Mouse (Mus musculus) midbrain, embryonic 10.5 days (tissue): ENCODE measurements around the gene Fxyd3. TPM values are rescaled to one million over a fixed set of nuclear protein-coding genes. Genes with fewer than 3 reads are reported as not detected.

Source experiments
- DNase-seq: peaks from one replicate; pipeline ENCODE4 v3.0.0-alpha.2; 2017; ENCODE audit warnings: low spot score
- H3K27ac ChIP-seq: fragments of 300-500 bp; sonication (generic); replicated peaks from 2 replicates; pipeline ENCODE4 v1.5.1; 2016; ENCODE audit warnings: mild to moderate bottlenecking
- H3K27me3 ChIP-seq: fragments of 300-500 bp; sonication (generic); 2 replicates; pipeline ENCODE4 v1.6.1; 2016; ENCODE audit warnings: low read depth, mild to moderate bottlenecking; ENCODE audit not compliant: poor library complexity, severe bottlenecking
- H3K36me3 ChIP-seq: fragments of 300-500 bp; sonication (generic); 2 replicates; pipeline ENCODE4 v1.6.1; 2016; ENCODE audit warnings: mild to moderate bottlenecking, moderate library complexity
- H3K4me1 ChIP-seq: fragments of 300-500 bp; sonication (generic); 2 replicates; pipeline ENCODE4 v1.6.1; 2016
- H3K4me3 ChIP-seq: fragments of 300-500 bp; sonication (generic); 2 replicates; pipeline ENCODE4 v1.5.1; 2016; ENCODE audit warnings: mild to moderate bottlenecking, moderate library complexity
- H3K9me3 ChIP-seq: fragments of 300-500 bp; sonication (generic); replicated peaks from 2 replicates; pipeline ENCODE4 v1.6.1; 2016; ENCODE audit warnings: mild to moderate bottlenecking
- WGBS: fragments of 180-500 bp; shearing (Covaris S2); methylation state at CpG from one replicate; pipeline ENCODE4 v1.1.7; 2016; 5-methylcytosine and 5-hydroxymethylcytosine counted together
- polyA plus RNA-seq: library from polyadenylated mRNA; unstranded; fragments of >200 nt; fragmentation: Nextera tagmentation; extraction: Ambion mirVana; gene quantifications from 2 replicates; pipeline ENCODE4 v1.2.1, GENCODE M21; 2016

Fxyd3 gene
- polyA plus RNA-seq, 1 experiment from 2014 or later: 3.4 TPM

DNA sequence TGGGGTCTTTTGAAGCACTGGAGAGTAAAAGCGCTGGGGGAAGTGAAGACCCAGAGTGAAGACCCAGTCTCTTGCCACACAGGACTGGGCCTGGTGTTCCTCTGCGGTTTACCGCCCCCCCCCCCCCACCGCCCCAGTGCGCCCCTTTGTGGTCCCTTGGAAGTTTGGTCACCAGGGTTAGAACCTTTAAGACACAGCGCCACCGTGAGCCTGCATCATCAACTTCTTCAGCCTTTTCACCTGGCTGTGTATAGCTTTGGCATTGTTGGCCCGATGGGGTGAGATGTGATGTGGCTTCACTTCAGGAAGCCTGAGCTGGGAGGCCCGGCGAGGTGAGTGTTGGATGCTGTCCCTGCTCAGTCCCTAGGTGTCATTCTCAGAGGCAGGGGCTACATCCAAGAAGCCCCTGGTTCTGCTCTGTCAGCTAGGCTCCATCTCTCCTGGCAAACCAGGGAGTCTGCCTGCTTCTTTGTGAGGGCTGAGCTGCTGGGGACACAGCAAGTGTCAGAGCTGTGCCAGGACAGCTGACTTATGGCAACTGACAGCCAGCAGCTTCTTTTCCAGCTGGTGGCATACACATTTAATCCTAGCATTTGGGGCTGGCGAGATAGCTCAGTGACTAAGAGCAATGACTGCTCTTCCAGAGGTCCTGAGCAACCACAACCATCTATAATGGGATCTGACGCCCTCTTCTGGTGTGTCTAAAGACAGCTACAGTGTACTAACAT is 18.4 kb upstream of the Fxyd3 start:
- 27% methylated on average over 12 of the region's 12 CpGs for WGBS
- H3K27ac ChIP-seq: no peak overlapping the region
- peaks cover 2% of the 10 kb centered on the region; the same call in 1 of the 2 replicates for H3K9me3 ChIP-seq
- no peaks in the 10 kb centered on the region for H3K36me3 ChIP-seq
- no peaks in the 10 kb centered on the region for H3K27me3 ChIP-seq
- H3K4me1 ChIP-seq: peaks cover 8% of the 10 kb centered on the region
- H3K4me3 ChIP-seq: no peak overlapping the region
- DNase-seq: no peak

DNA sequence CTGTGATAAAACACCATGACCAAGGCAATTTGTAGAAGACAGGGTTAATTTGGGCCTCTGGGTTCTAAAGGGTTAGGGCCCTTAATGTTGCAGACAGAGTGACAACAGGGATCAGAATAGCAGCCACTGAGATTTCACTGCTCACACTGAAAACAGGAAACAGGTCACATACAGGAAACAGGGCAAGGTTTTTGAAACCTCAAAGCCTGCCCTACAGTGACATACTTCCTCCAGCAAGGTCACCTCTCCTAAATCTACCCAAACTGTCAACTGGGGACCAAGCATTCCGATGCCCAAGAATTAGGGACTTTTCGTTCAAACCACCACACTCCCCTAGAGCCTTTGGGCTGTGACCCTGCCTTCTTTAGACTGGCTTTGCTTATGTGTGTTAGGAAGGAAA is 13.2 kb upstream of the Fxyd3 start:
- H3K27ac ChIP-seq: no peak overlapping the region
- H3K9me3 ChIP-seq: peaks cover 3% of the 10 kb centered on the region; the same call in 1 of the 2 replicates
- H3K4me1 ChIP-seq: peaks cover 12% of the 10 kb centered on the region
- no peak for DNase-seq
- no peak overlapping the region for H3K4me3 ChIP-seq
- WGBS: 79% methylated on average over 2 of the region's 2 CpGs
- no peaks in the 10 kb centered on the region for H3K36me3 ChIP-seq
- H3K27me3 ChIP-seq: no peaks in the 10 kb centered on the region

DNA sequence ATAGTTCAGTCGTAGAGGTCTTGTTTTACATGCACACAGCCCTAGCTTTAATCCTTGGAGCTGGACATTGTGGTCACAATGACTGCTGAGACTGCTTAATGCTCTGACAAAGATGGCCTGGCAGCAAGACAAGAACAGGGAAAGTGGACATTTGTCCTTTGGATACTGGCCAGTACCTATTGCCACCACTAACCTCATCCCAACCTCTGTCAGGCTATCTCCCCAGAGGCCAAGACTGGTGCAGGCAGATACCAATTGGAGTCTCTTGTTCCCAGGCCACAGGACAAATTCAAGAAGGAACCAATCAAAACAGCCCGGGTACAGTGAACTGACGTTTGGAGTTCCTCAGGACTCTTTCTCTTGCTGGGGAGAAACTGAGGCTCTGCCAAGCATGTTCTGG is 11.7 kb upstream of the Fxyd3 start:
- no peaks in the 10 kb centered on the region for H3K36me3 ChIP-seq
- H3K4me1 ChIP-seq: peaks cover 18% of the 10 kb centered on the region
- no peak for DNase-seq
- no peak overlapping the region for H3K4me3 ChIP-seq
- no peaks in the 10 kb centered on the region for H3K27me3 ChIP-seq
- WGBS: 82% methylated on average over 3 of the region's 3 CpGs
- peaks cover 3% of the 10 kb centered on the region; the same call in 1 of the 2 replicates for H3K9me3 ChIP-seq
- no peak overlapping the region for H3K27ac ChIP-seq

- no peak overlapping the region for H3K27ac ChIP-seq
Observed at GRCm38 (mm10) chr7:31087262-31087661, 10.8 kb upstream of the Fxyd3 start.

DNA sequence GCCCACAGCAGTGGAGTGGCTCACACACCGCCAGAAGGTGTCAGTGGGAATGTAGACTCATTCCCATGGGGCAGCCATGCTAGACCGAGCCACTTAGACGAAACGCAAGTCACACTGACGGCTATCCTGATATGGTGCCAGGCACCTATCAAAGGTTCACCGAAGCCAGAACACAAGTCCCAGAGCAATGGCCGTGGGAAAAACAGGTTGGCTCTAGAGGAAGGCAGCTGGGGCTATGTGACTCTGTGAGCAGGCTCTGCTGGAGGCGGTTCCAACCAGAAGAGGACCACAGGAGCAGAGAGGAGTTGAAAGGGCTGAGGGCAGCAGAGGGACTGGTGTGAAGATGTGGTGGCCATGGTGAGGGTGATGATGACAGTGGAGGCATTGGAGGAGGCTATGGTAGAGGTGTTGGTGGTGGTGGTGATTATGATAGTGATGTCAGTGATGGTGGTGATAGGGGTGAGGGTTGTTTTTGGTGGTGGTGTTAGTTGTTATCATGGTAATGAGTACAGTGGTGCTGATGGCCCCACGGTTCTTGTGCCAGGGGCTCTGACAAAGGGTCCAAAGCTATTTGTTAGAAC is 9.8 kb upstream of the Fxyd3 start:
- H3K4me1 ChIP-seq: peaks cover 24% of the 10 kb centered on the region
- no peaks in the 10 kb centered on the region for H3K36me3 ChIP-seq
- 93% methylated on average over 9 of the region's 9 CpGs for WGBS
- peaks cover 3% of the 10 kb centered on the region; the same call in 1 of the 2 replicates for H3K9me3 ChIP-seq
- H3K27me3 ChIP-seq: no peaks in the 10 kb centered on the region
- DNase-seq: no peak
- H3K27ac ChIP-seq: 0 out of 2 replicates have a peak overlapping the region, but pooled peaks have one; percentile 55
- H3K4me3 ChIP-seq: no peak overlapping the region

More at GRCm38 (mm10) chr7:31087262-31087661, 10.8 kb upstream of the Fxyd3 start:
- WGBS: 77% methylated on average over 2 of the region's 2 CpGs
- Histone ChIP-seq H3K36me3 (no peaks in the 10 kb centered on the region), H3K9me3 (peaks cover 3% of the 10 kb centered on the region; the same call in 1 of the 2 replicates), H3K4me3 (no peak overlapping the region), H3K27me3 (no peaks in the 10 kb centered on the region), H3K4me1 (peaks cover 24% of the 10 kb centered on the region)
- DNase-seq: no peak

- no peak for DNase-seq
Observed at GRCm38 (mm10) chr7:31085171-31085570, 8.7 kb upstream of the Fxyd3 start.

DNA sequence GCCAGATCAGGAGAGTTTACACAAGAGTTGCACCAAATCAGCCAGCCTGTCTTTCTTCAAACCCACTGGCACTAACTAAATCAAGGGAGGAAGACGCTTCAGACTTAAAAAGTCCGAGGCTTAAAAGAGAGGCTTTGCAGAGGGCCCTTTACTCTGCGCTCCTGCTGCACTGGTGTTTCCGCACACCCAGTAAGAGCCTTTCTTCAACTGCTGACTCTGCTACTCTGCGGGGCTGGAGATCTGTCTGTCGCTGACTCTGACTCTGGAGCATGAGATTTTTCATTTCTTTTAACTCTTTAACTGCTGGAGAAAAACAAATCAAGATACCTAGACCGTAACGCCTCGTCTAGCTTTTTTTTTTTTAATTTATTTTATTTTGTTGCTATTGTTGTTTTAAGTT is 7.6 kb upstream of the Fxyd3 start:
- no peaks in the 10 kb centered on the region for H3K36me3 ChIP-seq
- H3K4me1 ChIP-seq: peaks cover 24% of the 10 kb centered on the region
- no peak for DNase-seq
- H3K4me3 ChIP-seq: no peak overlapping the region
- 0 out of 2 replicates have a peak overlapping the region, but pooled peaks have one; percentile 2 for H3K27ac ChIP-seq
- H3K27me3 ChIP-seq: no peaks in the 10 kb centered on the region
- 72% methylated on average over 9 of the region's 9 CpGs for WGBS
- no peaks in the 10 kb centered on the region for H3K9me3 ChIP-seq

More at GRCm38 (mm10) chr7:31085171-31085570, 8.7 kb upstream of the Fxyd3 start:
- Histone ChIP-seq H3K27me3 (no peaks in the 10 kb centered on the region), H3K27ac (peak overlapping the region; percentile 55), H3K36me3 (no peaks in the 10 kb centered on the region), H3K4me3 (no peak overlapping the region), H3K9me3 (peaks cover 3% of the 10 kb centered on the region; the same call in 1 of the 2 replicates), H3K4me1 (peaks cover 24% of the 10 kb centered on the region)
- WGBS: 31% methylated on average over 3 of the region's 3 CpGs

DNA sequence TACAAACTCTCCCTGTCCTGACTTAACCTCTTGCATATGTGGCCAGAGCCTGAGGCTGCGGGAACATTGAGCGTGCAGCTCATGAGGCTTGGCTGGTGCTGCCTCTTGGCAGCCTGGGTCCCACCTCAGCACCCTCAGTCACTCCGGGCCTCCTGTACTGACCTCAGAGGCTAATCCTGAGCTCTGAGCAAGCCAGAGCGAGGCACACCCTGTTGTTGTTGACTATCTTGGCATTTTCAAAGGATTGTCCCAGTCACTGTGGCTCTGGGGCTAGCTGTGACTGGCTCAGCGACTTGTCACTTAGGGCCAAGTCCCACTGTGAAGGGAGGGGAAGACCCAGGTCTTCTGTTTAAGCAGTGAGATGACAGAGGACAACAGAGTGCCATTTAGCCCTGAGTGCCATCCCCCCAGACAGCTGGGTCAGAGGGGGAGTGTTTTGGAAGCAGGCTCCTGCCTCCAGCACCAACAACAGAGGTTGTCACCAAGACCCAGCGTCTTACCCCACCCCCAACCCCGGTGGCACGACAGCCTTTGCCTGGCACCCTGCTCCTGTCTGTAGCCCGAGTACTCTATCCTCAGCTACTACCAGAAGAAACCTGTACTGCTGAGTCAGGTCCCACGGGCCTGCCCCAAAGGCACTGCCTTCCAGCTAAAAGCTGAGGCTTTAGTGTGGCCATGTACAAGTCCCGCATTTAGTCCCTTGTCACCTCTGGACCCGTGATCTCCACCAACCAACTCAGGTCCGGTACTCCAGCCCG is 6.5 kb upstream of the Fxyd3 start:
- WGBS: 56% methylated on average over 14 of the region's 14 CpGs

GRCm38 (mm10) chr7:31082106-31082505 is 5.6 kb upstream of the Fxyd3 start:
- Histone ChIP-seq H3K4me3 (no peak overlapping the region), H3K27ac (no peak overlapping the region), H3K27me3 (no peaks in the 10 kb centered on the region), H3K9me3 (no peaks in the 10 kb centered on the region), H3K36me3 (no peaks in the 10 kb centered on the region), H3K4me1 (peaks cover 26% of the 10 kb centered on the region)
- DNase-seq: no peak

More for the DNA sequence above, 6.5 kb upstream of the Fxyd3 start:
- Histone ChIP-seq H3K4me1 (peaks cover 24% of the 10 kb centered on the region), H3K36me3 (no peaks in the 10 kb centered on the region), H3K4me3 (no peak overlapping the region), H3K27me3 (no peaks in the 10 kb centered on the region), H3K27ac (peak overlapping the region; percentile 63), H3K9me3 (no peaks in the 10 kb centered on the region)
- DNase-seq: no peak

- H3K36me3 ChIP-seq: no peaks in the 10 kb centered on the region
- no peaks in the 10 kb centered on the region for H3K27me3 ChIP-seq
- no peak overlapping the region for H3K4me3 ChIP-seq
- 33% methylated on average over 1 of the region's 1 CpGs for WGBS
- DNase-seq: no peak
- no peaks in the 10 kb centered on the region for H3K9me3 ChIP-seq
- peaks cover 26% of the 10 kb centered on the region for H3K4me1 ChIP-seq
- H3K27ac ChIP-seq: no peak overlapping the region
Observed at GRCm38 (mm10) chr7:31081106-31081505, 4.6 kb upstream of the Fxyd3 start.

DNA sequence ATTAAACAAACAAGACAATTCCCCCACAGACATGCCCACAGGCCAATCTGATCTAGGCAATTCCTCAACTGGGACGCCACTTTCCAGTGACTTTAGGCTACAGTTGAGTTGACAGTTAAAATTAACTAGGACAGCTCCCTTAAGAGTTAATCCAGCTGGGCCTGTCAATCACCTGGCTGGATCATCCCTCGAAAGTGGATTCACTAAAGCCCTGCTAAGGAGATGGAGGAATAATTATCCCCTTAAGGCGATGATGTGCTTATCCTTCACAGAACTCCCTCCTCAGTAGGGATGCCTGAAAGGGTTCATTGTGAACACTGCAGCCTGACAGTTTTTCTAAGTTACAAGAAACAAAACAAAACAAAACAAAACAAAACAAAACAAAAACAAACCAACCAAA is 4.1 kb upstream of the Fxyd3 start:
- Histone ChIP-seq H3K36me3 (no peaks in the 10 kb centered on the region), H3K4me1 (peaks cover 24% of the 10 kb centered on the region), H3K4me3 (no peak overlapping the region), H3K9me3 (no peaks in the 10 kb centered on the region), H3K27me3 (no peaks in the 10 kb centered on the region), H3K27ac (no peak overlapping the region)
- DNase-seq: no peak
- WGBS: 47% methylated on average over 3 of the region's 3 CpGs

GRCm38 (mm10) chr7:31079670-31080069 is 3.2 kb upstream of the Fxyd3 start:
- 94% methylated on average over 8 of the region's 8 CpGs for WGBS
- Histone ChIP-seq H3K9me3 (no peaks in the 10 kb centered on the region), H3K27me3 (no peaks in the 10 kb centered on the region), H3K4me1 (peaks cover 14% of the 10 kb centered on the region), H3K27ac (no peak overlapping the region), H3K4me3 (no peak overlapping the region), H3K36me3 (no peaks in the 10 kb centered on the region)
- DNase-seq: no peak
